Mouse (Mus musculus) layer of hippocampus, postnatal 14 days (tissue): ENCODE results near the gene Nkain2. TPM values are rescaled to one million over a fixed set of nuclear protein-coding genes. Genes with fewer than 3 reads are reported as not detected.

ENCODE experiments used
- DNase-seq, 2 experiments: peaks; one replicate each; pipeline ENCODE4 v3.0.0; 2021 to 2022; ENCODE audit warnings: low spot score in 2 of 2, mixed read lengths in 1 of 2
- total RNA-seq, 2 experiments: library from RNA; stranded (reverse); gene quantifications; 2 replicates each; pipeline ENCODE4 v1.2.3; 2021

The Nkain2 gene
- total RNA-seq, 2 experiments from 2014 or later: 27.7 to 30.0 TPM

GRCm38 (mm10) chr10:32594998-32595397 is 295.3 kb downstream of the Nkain2 start:
- DNase-seq: no peak

- no peak for DNase-seq
Observed at GRCm38 (mm10) chr10:32577276-32577580, 313.0 kb downstream of the Nkain2 start.

- DNase-seq: no peak
Observed at GRCm38 (mm10) chr10:32576559-32577275, 313.5 kb downstream of the Nkain2 start.

- no peak for DNase-seq
Observed at GRCm38 (mm10) chr10:32557673-32558072, 332.6 kb downstream of the Nkain2 start.

- no peak for DNase-seq
Observed at GRCm38 (mm10) chr10:32536057-32536456, 354.2 kb downstream of the Nkain2 start.

- no peak for DNase-seq
Observed at GRCm38 (mm10) chr10:32510821-32511220, 379.4 kb downstream of the Nkain2 start.

DNA sequence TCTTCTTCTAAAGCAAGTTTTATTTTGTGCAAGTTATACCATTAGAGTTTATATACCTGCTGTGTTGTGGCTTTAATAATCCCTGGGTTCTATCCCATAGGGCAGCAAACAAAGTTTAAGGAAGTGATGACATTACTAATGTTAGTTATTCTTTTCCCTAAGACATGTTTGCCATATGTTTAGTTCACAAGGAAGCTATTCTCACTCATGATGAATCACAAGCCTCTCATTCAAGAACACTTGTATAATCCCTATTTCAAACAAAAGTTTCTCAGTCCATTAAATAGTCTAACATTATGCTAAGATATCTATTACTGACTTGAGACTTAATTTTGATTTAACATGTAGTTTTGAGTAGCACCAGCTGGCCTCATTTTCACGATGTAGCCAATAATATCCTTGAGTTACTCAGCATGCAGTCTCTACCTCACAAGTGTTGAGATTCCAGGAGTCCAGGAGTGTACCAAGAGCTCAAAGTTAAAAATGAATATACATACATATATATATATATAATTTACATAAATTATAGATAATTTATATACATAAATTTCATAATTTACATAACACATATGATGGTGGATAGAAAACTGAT is 395.6 kb downstream of the Nkain2 start:
- DNase-seq: no peak

GRCm38 (mm10) chr10:32493600-32493999 is 396.7 kb downstream of the Nkain2 start:
- DNase-seq: no peak

GRCm38 (mm10) chr10:32462726-32463125 is 427.5 kb downstream of the Nkain2 start:
- DNase-seq: peak in 1 of 2 experiments; percentile 67

- no peak for DNase-seq
Observed at GRCm38 (mm10) chr10:32439932-32440519, 450.2 kb downstream of the Nkain2 start.

GRCm38 (mm10) chr10:32414228-32414627 is 476.0 kb downstream of the Nkain2 start:
- no peak for DNase-seq

DNA sequence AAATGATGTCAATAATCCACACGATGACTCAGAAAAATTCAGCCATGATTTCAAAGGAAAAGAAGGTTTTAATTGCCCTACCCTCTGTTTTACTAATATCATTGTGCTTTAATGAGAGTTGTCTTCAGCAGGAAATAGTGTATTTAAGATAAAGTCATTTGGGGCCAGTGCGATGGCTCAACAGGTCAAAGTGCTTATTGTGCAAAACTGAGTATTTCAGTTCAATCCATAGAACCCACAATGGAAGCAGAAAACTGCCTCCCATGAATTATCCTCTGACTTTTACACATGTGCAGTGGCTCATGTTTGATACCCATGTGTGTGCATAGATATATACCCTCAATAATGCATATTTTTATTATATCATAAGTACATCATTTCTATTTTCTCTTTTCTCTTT is 478.9 kb downstream of the Nkain2 start:
- DNase-seq: no peak

- no peak for DNase-seq
Observed at GRCm38 (mm10) chr10:32400961-32401360, 489.3 kb downstream of the Nkain2 start.

DNA sequence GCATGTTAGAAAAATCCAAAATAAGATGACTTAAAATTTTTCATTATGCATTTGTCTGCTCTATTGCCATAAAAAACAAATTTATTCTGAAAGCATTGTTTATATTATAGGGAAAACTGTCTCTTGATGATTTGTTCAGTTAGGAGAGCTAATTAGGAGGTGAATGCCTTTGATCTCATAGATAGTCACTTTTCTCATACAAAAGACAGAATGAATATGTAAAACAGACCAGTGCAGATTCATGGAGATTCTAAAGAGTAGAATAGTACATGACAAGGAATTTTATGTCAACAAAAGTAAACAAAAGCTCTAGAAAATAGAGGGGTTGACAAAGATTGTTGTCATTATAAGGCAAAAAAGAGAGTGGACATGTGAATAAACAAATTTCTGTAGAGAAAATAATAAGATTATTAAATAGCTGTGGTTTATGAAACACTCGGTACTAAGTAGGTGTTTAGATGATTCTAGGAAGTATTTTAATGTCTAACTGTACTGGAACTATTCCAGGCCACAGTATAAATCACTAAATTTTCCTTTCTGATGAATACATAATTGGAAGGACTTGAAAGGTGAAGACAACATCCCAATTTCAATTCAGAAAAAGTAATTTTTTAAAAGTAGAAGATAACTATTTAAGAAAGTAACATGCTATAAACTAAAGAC is 496.3 kb downstream of the Nkain2 start:
- DNase-seq: no peak

- no peak for DNase-seq
Observed at GRCm38 (mm10) chr10:32393326-32393725, 496.9 kb downstream of the Nkain2 start.

DNA sequence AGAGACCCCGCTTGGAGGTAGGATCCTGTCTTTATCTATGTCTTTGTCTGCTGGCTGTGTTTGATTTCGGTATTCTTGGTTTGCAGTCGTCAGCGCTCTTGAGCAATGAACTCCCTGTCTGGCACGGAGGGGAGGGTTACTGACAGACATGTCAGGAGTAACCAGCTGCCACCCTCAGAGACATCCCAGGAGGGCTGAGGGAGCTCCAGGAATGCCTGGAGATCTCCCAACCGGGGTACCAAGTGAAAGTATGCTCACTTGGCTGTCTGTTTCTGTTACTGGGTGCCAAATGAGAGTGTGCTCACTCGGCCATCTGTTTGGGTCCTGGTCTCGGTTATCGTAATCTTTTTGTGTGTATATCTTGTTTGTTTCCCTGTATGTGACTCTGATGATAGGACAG is 577.5 kb downstream of the Nkain2 start:
- DNase-seq: peak in 1 of 2 experiments; percentile 31

DNA sequence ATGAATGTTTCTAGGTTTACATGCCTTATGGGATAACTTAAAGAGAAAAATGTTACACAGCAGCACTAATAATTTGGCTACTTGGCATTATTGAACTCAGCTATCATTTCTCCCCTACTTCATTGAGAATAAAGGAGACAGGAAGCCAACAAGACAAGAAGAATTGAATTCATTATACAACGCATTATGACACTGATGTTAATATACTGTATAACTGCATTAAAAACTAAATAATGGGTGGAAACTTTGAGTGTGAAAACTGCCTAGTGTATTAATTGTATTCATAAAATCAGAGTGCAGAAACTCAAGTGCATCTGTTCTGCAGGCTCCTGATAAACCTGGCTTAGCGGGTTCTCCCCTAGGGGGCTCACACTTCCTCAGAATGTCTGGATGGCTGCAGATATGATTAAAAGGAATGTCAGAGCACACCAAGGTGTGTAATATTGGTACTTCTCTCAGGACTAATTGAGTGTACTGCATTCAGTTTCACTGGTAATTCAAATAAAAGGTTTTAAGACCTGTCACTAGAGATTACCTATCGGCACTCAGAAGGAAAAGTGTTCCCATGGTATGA is 589.2 kb downstream of the Nkain2 start:
- DNase-seq: no peak

GRCm38 (mm10) chr10:32290487-32290886 is 599.8 kb downstream of the Nkain2 start:
- DNase-seq: peak in 1 of 2 experiments; percentile 22

DNA sequence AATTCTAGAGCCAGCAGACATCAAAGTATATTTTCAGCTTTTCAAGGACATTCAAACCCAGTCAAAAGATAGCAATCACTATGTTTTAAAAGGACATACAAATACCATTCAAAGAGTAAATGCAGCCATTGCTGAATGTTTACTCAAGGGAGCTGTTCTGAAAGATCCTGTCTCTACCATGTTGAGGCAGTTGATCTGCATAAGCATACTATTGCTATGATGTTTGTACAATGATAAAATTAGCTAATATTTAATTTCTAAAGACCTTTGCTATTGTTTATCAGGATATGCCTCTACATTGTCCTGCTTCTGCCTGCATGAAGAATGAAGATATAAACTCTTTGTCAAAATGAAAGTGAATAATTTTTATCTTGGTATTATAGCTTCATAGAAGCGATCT is 606.6 kb downstream of the Nkain2 start:
- no peak for DNase-seq

DNA sequence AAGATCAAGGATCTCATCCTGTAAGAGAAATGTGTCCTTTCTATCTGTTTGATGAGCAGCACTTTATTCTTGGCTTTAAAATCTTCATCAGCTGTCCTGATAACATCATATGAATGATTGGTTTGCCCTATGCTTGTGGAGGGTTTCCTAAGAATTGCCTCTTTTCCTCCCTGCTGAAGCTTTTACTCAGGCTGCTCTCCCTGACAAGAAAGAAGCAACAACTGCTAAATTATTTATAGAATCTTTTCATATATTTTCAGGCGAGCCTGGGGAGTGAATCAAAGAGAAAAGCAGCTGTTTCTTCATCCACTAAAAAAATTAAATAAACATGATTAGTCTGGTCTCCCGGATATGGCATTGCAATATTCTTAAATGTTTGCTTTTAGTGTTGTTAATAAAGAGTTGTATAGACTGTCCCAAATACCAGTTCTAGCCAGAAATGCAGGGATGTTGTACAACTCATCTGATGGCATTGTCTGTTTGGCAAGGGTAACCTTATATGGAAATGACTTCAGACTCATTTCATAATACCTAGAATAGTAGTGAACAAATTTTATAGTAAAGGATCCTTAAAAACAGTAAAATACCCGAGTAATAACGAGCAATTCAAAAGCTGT is 646.9 kb downstream of the Nkain2 start:
- DNase-seq: no peak

GRCm38 (mm10) chr10:32241168-32241567 is 649.1 kb downstream of the Nkain2 start:
- peak; percentile 16 to 72 for DNase-seq
